Mouse (Mus musculus) ES-Bruce4 (cell line): Measurements from ENCODE around the gene Gm11168. TPM values are rescaled to one million over a fixed set of nuclear protein-coding genes. Genes with fewer than 3 reads are reported as not detected.
"Not testable (repeated sequence)": the region's sequence is repeated elsewhere in the genome, so short reads cannot be mapped to it uniquely, and the experiment has no call there.

Experiments
- H3K27ac ChIP-seq: 2 replicates; pipeline ENCODE4 v1.5.1; 2012; ENCODE audit warnings: low read length, inconsistent platforms; ENCODE audit not compliant: insufficient read depth
- H3K27me3 ChIP-seq: 2 replicates; pipeline ENCODE4 v1.6.1; 2012; ENCODE audit warnings: mild to moderate bottlenecking, low read length, inconsistent platforms; ENCODE audit not compliant: control insufficient read depth, poor library complexity, insufficient read depth, severe bottlenecking
- H3K36me3 ChIP-seq: 2 replicates; pipeline ENCODE4 v1.6.1; 2012; ENCODE audit warnings: inconsistent platforms, mild to moderate bottlenecking, low read length, moderate library complexity; ENCODE audit not compliant: control insufficient read depth, poor library complexity, insufficient read depth, severe bottlenecking
- H3K4me1 ChIP-seq: one replicate; pipeline ENCODE4 v1.8.1; 2011; ENCODE audit warnings: low read length; ENCODE audit not compliant: control insufficient read depth, insufficient read depth
- H3K4me3 ChIP-seq: 2 replicates; pipeline ENCODE4 v1.5.1; 2011; ENCODE audit warnings: low read depth, mild to moderate bottlenecking, low read length
- H3K9ac ChIP-seq: 2 replicates; pipeline ENCODE4 v1.6.1; 2012; ENCODE audit warnings: low read depth, mild to moderate bottlenecking, inconsistent platforms; ENCODE audit not compliant: poor library complexity, severe bottlenecking
- H3K9me3 ChIP-seq: replicated peaks from 2 replicates; pipeline ENCODE4 v1.6.1; 2012; ENCODE audit warnings: mild to moderate bottlenecking, low read length, inconsistent platforms; ENCODE audit not compliant: control insufficient read depth, poor library complexity, insufficient read depth, severe bottlenecking
- polyA plus RNA-seq: library from polyadenylated mRNA; stranded (reverse); fragments of >200 nt; gene quantifications from 2 replicates; pipeline ENCODE4 v1.2.4, GENCODE M21; 2011; ENCODE audit warnings: low read depth; ENCODE audit not compliant: missing spikeins, insufficient read depth, insufficient read length

Gm11168 gene
- polyA plus RNA-seq, 1 experiment = 8.3 TPM

DNA sequence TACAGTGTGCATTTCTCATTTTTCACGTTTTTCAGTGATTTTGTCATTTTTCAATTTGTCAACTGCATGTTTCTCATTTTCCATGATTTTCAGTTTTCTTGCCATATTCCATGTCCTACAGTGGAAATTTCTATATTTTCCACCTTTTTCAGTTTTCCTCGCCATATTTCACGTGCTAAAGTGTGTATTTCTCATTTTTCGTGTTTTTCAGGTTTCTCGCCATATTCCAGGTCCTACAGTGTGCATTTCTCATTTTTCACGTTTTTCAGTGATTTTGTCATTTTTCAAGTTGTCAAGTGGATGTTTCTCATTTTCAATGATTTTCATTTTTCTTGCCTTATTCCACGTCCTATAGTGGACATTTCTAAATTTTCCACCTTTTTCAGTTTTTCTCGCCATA, 33.4 kb downstream of the Gm11168 start, which contains the start of gene Gm10715:
TSS of gene Gm10715 (plus strand) at position 301 of the 400 bp plus-strand sequence.
- not testable (repeated sequence) for H3K9me3 ChIP-seq, H3K4me1 ChIP-seq, H3K36me3 ChIP-seq, H3K27me3 ChIP-seq, H3K27ac ChIP-seq, H3K9ac ChIP-seq, H3K4me3 ChIP-seq

DNA sequence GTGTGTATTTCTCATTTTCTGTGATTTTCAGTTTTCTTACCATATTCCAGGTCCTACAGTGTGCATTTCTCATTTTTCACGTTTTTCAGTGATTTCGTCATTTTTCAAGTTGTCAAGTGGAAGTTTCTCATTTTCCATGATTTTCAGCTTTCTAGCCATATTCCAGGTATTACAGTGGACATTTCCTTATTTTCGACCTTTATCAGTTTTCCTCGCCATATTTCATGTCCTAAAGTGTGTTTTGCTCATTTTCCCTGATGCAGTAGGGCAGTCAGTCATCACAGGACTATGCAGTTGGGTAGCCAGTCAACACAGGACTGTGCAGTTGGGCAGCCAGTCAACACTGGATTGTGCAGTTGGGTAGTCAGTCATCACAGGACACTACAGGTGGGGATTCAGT, 35.0 kb downstream of the Gm11168 start:
- H3K27me3 ChIP-seq, H3K9me3 ChIP-seq, H3K9ac ChIP-seq, H3K4me3 ChIP-seq, H3K4me1 ChIP-seq, H3K36me3 ChIP-seq, H3K27ac ChIP-seq: not testable (repeated sequence)

Other genes with a start within 250 kb of the Gm11168 start
- not detected in 2 replicates for gene Gm10722, start 2.4 kb upstream of the Gm11168 start, polyA plus RNA-seq
- not detected in 2 replicates for gene Gm10721, start 9.8 kb downstream of the Gm11168 start, polyA plus RNA-seq
- not detected in 2 replicates for gene Gm10720, start 12.3 kb downstream of the Gm11168 start, polyA plus RNA-seq
- gene Gm10719, start 14.1 kb downstream of the Gm11168 start, polyA plus RNA-seq = 4.4 and 5.9 TPM in 2 replicates
- not detected in 2 replicates for gene Gm10718, start 20.2 kb downstream of the Gm11168 start, polyA plus RNA-seq
- 4.8 and 6.9 TPM in 2 replicates for gene Gm10717, start 22.1 kb downstream of the Gm11168 start, polyA plus RNA-seq
- gene Gm17535, start 31.3 kb downstream of the Gm11168 start, polyA plus RNA-seq = not detected in 2 replicates
- gene Gm10715, start 33.5 kb downstream of the Gm11168 start, polyA plus RNA-seq = not detected in 2 replicates